Mouse (Mus musculus) ZHBTc4 (cell line): ENCODE measurements around the gene Cpm.

ENCODE experiments used
- DNase-seq: peaks from one replicate; pipeline ENCODE4 v3.0.0-alpha.2; 2011; ENCODE audit warnings: low read depth, low spot score

Cpm gene

GRCm38 (mm10) chr10:117663056-117663864 lies 34.0 kb downstream of the Cpm start:
- DNase-seq, result no peak

GRCm38 (mm10) chr10:117663865-117664200 lies 34.5 kb downstream of the Cpm start:
- DNase-seq, result peak; percentile 68

GRCm38 (mm10) chr10:117664208-117664925 lies 35.1 kb downstream of the Cpm start:
- DNase-seq, result no peak

- DNase-seq, result no peak
Measured at GRCm38 (mm10) chr10:117664926-117665209, 35.6 kb downstream of the Cpm start.

GRCm38 (mm10) chr10:117665376-117666275 lies 36.3 kb downstream of the Cpm start:
- peak; percentile 56 for DNase-seq

- no peak for DNase-seq
Measured at GRCm38 (mm10) chr10:117666361-117666760, 37.1 kb downstream of the Cpm start.

GRCm38 (mm10) chr10:117666947-117667630 lies 37.8 kb downstream of the Cpm start:
- no peak for DNase-seq

- no peak for DNase-seq
Measured at GRCm38 (mm10) chr10:117667663-117668507, 38.6 kb downstream of the Cpm start.

GRCm38 (mm10) chr10:117668546-117669300 lies 39.4 kb downstream of the Cpm start:
- DNase-seq, result no peak

GRCm38 (mm10) chr10:117669449-117670090 lies 40.3 kb downstream of the Cpm start:
- DNase-seq, result no peak

- DNase-seq, result no peak
Measured at GRCm38 (mm10) chr10:117670092-117670491, 40.8 kb downstream of the Cpm start.

- DNase-seq, result no peak
Measured at GRCm38 (mm10) chr10:117670791-117671190, 41.5 kb downstream of the Cpm start.

GRCm38 (mm10) chr10:117671266-117671665 lies 42.0 kb downstream of the Cpm start:
- DNase-seq, result no peak

GRCm38 (mm10) chr10:117671930-117672666 lies 42.8 kb downstream of the Cpm start:
- DNase-seq, result no peak

- no peak for DNase-seq
Measured at GRCm38 (mm10) chr10:117672693-117673092, 43.4 kb downstream of the Cpm start.

- no peak for DNase-seq
Measured at GRCm38 (mm10) chr10:117673913-117674312, 44.6 kb downstream of the Cpm start.

- DNase-seq, result no peak
Measured at GRCm38 (mm10) chr10:117674359-117675019, 45.2 kb downstream of the Cpm start.
